Mouse (Mus musculus): ENCODE results near the gene Rgs13. TPM values are rescaled to one million over a fixed set of nuclear protein-coding genes. Genes with fewer than 3 reads are reported as not detected.

Rgs13 gene
- polyA plus RNA-seq, 1 experiment from 2014 or later: not detected

- Histone ChIP-seq H3K9me3 (ENCODE audit: low read depth, low read length) (no peaks in the 10 kb centered on the region), H3K36me3 (ENCODE audit: insufficient read depth) (no peaks in the 10 kb centered on the region), H3K4me3 (ENCODE audit: low read depth, low read length) (no peak overlapping the region), H3K27me3 (ENCODE audit: insufficient read depth, low read length) (no peaks in the 10 kb centered on the region), H3K4me1 (ENCODE audit: insufficient read depth) (no peaks in the 10 kb centered on the region), H3K27ac (ENCODE audit: low read depth) (no peak overlapping the region), H3K9ac (no peak overlapping the region), H3K4me2 (no peak overlapping the region)
- 43% methylated on average over 2 of the region's 2 CpGs for WGBS
- no peak for DNase-seq
- TF ChIP-seq CTCF (IDR thresholded peaks at IDR 0.05; ENCODE audit: low read depth): no peak
- ATAC-seq (ENCODE audit: insufficient read depth): no peak
These were observed 57.7 kb downstream of the Rgs13 start for GRCm38 (mm10) chr1:144119456-144119855.

- TF ChIP-seq CTCF (IDR thresholded peaks at IDR 0.05; ENCODE audit: low read depth): no peak
- H3K27me3 ChIP-seq (ENCODE audit: insufficient read depth, low read length): no peaks in the 10 kb centered on the region
- no peak for DNase-seq
- H3K9ac ChIP-seq: no peak overlapping the region
- ATAC-seq (ENCODE audit: insufficient read depth): no peak
- no peaks in the 10 kb centered on the region for H3K4me1 ChIP-seq (ENCODE audit: insufficient read depth)
- WGBS: 75% methylated on average over 6 of the region's 6 CpGs
- H3K9me3 ChIP-seq (ENCODE audit: low read depth, low read length): no peaks in the 10 kb centered on the region
- H3K4me2 ChIP-seq: no peak overlapping the region
- no peak overlapping the region for H3K27ac ChIP-seq (ENCODE audit: low read depth)
- no peaks in the 10 kb centered on the region for H3K36me3 ChIP-seq (ENCODE audit: insufficient read depth)
- no peak overlapping the region for H3K4me3 ChIP-seq (ENCODE audit: low read depth, low read length)
These were observed 61.1 kb downstream of the Rgs13 start for GRCm38 (mm10) chr1:144115848-144116727.

- H3K4me2 ChIP-seq: no peak overlapping the region
- no peak for ATAC-seq (ENCODE audit: insufficient read depth)
- H3K9me3 ChIP-seq (ENCODE audit: low read depth, low read length): no peaks in the 10 kb centered on the region
- H3K36me3 ChIP-seq (ENCODE audit: insufficient read depth): no peaks in the 10 kb centered on the region
- H3K4me1 ChIP-seq (ENCODE audit: insufficient read depth): no peaks in the 10 kb centered on the region
- no peak for TF ChIP-seq CTCF (IDR thresholded peaks at IDR 0.05; ENCODE audit: low read depth)
- H3K4me3 ChIP-seq (ENCODE audit: low read depth, low read length): no peak overlapping the region
- no peak overlapping the region for H3K27ac ChIP-seq (ENCODE audit: low read depth)
- H3K27me3 ChIP-seq (ENCODE audit: insufficient read depth, low read length): no peaks in the 10 kb centered on the region
- H3K9ac ChIP-seq: no peak overlapping the region
- DNase-seq: no peak
- 67% methylated on average over 6 of the region's 6 CpGs for WGBS
These were observed 63.6 kb downstream of the Rgs13 start for GRCm38 (mm10) chr1:144113438-144114074.

- Histone ChIP-seq H3K9ac (no peak overlapping the region), H3K4me2 (no peak overlapping the region), H3K9me3 (ENCODE audit: low read depth, low read length) (no peaks in the 10 kb centered on the region), H3K36me3 (ENCODE audit: insufficient read depth) (no peaks in the 10 kb centered on the region), H3K27me3 (ENCODE audit: insufficient read depth, low read length) (no peaks in the 10 kb centered on the region), H3K27ac (ENCODE audit: low read depth) (no peak overlapping the region), H3K4me3 (ENCODE audit: low read depth, low read length) (no peak overlapping the region), H3K4me1 (ENCODE audit: insufficient read depth) (no peaks in the 10 kb centered on the region)
- 72% methylated on average over 2 of the region's 2 CpGs for WGBS
- ATAC-seq (ENCODE audit: insufficient read depth): no peak
- DNase-seq: no peak
- no peak for TF ChIP-seq CTCF (IDR thresholded peaks at IDR 0.05; ENCODE audit: low read depth)
These were observed 64.2 kb downstream of the Rgs13 start for GRCm38 (mm10) chr1:144112946-144113345.

GRCm38 (mm10) chr1:144098587-144099258 lies 78.4 kb downstream of the Rgs13 start:
- H3K27ac ChIP-seq (ENCODE audit: low read depth): no peak overlapping the region
- H3K4me2 ChIP-seq: no peak overlapping the region
- H3K27me3 ChIP-seq (ENCODE audit: insufficient read depth, low read length): no peaks in the 10 kb centered on the region
- 32% methylated on average over 1 of the region's 1 CpGs for WGBS
- no peak overlapping the region for H3K4me3 ChIP-seq (ENCODE audit: low read depth, low read length)
- DNase-seq (peak; percentile 85), ATAC-seq (ENCODE audit: insufficient read depth) (peak; percentile 97)
- H3K36me3 ChIP-seq (ENCODE audit: insufficient read depth): no peaks in the 10 kb centered on the region
- no peak overlapping the region for H3K9ac ChIP-seq
- no peaks in the 10 kb centered on the region for H3K9me3 ChIP-seq (ENCODE audit: low read depth, low read length)
- no peaks in the 10 kb centered on the region for H3K4me1 ChIP-seq (ENCODE audit: insufficient read depth)
- TF ChIP-seq CTCF (IDR thresholded peaks at IDR 0.05; ENCODE audit: low read depth): no peak

- no peaks in the 10 kb centered on the region for H3K4me1 ChIP-seq (ENCODE audit: insufficient read depth)
- DNase-seq: peak; percentile 34
These were observed 86.8 kb downstream of the Rgs13 start for GRCm38 (mm10) chr1:144090410-144090809.

More at GRCm38 (mm10) chr1:144090410-144090809, 86.8 kb downstream of the Rgs13 start:
- no peaks in the 10 kb centered on the region for H3K9me3 ChIP-seq (ENCODE audit: low read depth, low read length)
- ATAC-seq (ENCODE audit: insufficient read depth): peak; percentile 63; the same call in 1 of the 2 replicates
- H3K4me3 ChIP-seq (ENCODE audit: low read depth, low read length): no peak overlapping the region
- no peaks in the 10 kb centered on the region for H3K27me3 ChIP-seq (ENCODE audit: insufficient read depth, low read length)
- H3K4me2 ChIP-seq: no peak overlapping the region
- H3K9ac ChIP-seq: no peak overlapping the region
- no peaks in the 10 kb centered on the region for H3K36me3 ChIP-seq (ENCODE audit: insufficient read depth)
- H3K27ac ChIP-seq (ENCODE audit: low read depth): no peak overlapping the region
- 68% methylated on average over 1 of the region's 1 CpGs for WGBS
- no peak for TF ChIP-seq CTCF (IDR thresholded peaks at IDR 0.05; ENCODE audit: low read depth)

Other genes with a start within 250 kb of the Rgs13 start
- 90.4 and 99.9 TPM in 2 replicates for gene Rgs2, start 173.2 kb downstream of the Rgs13 start, polyA plus RNA-seq (2014; fragmentation: Nextera tagmentation; extraction: Ambion mirVana)
- 0.13 and 0.28 TPM in 2 replicates for gene Rgs1, start 71.9 kb upstream of the Rgs13 start, polyA plus RNA-seq (2014; fragmentation: Nextera tagmentation; extraction: Ambion mirVana)

All from lung, embryonic 14.5 days (tissue).